Mouse (Mus musculus) thymus, adult 2 months (tissue): ENCODE results near the gene 1190007I07Rik. TPM values are rescaled to one million over a fixed set of nuclear protein-coding genes. Genes with fewer than 3 reads are reported as not detected.
A peak's percentile ranks its signal among the peaks of the same experiment; 100 is the strongest.
"Not testable (repeated sequence)": the region's sequence is repeated elsewhere in the genome, so short reads cannot be mapped to it uniquely, and the experiment has no call there.

Experiments
- DNase-seq: peaks from one replicate; pipeline ENCODE4 v3.0.0; 2021
- H3K27ac ChIP-seq: fragments of 200-500 bp; 2 replicates; pipeline ENCODE4 v1.5.1; 2012; ENCODE audit warnings: low read length, control low read depth; ENCODE audit not compliant: control insufficient read depth, insufficient read depth
- H3K27me3 ChIP-seq: fragments of 200-500 bp; 2 replicates; pipeline ENCODE4 v1.6.1; 2012; ENCODE audit warnings: mild to moderate bottlenecking, low read length, moderate library complexity, mixed read lengths; ENCODE audit not compliant: control insufficient read depth, insufficient read depth
- H3K36me3 ChIP-seq: fragments of 200-500 bp; 2 replicates; pipeline ENCODE4 v1.6.1; 2012; ENCODE audit warnings: mild to moderate bottlenecking, low read length, moderate library complexity; ENCODE audit not compliant: control insufficient read depth, insufficient read depth
- H3K4me1 ChIP-seq: fragments of 200-500 bp; replicated peaks from 2 replicates; pipeline ENCODE4 v1.6.1; 2012; ENCODE audit warnings: low read length; ENCODE audit not compliant: control insufficient read depth, insufficient read depth
- H3K4me3 ChIP-seq: fragments of 200-500 bp; 2 replicates; pipeline ENCODE4 v1.5.1; 2012; ENCODE audit warnings: mild to moderate bottlenecking, low read length, control low read depth, moderate library complexity; ENCODE audit not compliant: control insufficient read depth, insufficient read depth
- CTCF ChIP-seq: fragments of 200-500 bp; IDR thresholded peaks from 2 replicates; pipeline ENCODE4 v1.5.1; 2012; ENCODE audit warnings: mild to moderate bottlenecking, control low read depth, low read length, moderate library complexity, borderline replicate concordance; ENCODE audit not compliant: control insufficient read depth, poor library complexity, insufficient read depth; ENCODE audit errors: extremely low read depth
- POLR2A ChIP-seq: fragments of 200-500 bp; IDR thresholded peaks from 2 replicates; pipeline ENCODE4 v1.6.1; 2012; ENCODE audit warnings: mild to moderate bottlenecking, low read length, control low read depth, moderate library complexity; ENCODE audit not compliant: control insufficient read depth, poor library complexity, insufficient read depth; ENCODE audit errors: extremely low read depth
- WGBS: fragments of 180-500 bp; shearing (Covaris S2); methylation state at CpG from one replicate; pipeline ENCODE4 v1.1.7; 2018; 5-methylcytosine and 5-hydroxymethylcytosine counted together
- polyA plus RNA-seq: library from polyadenylated mRNA; depleted of rRNA; stranded (reverse); fragments of >200 nt; gene quantifications from 2 replicates; pipeline ENCODE4 v1.2.3, GENCODE M21; 2012

Gene 1190007I07Rik
- polyA plus RNA-seq, 1 experiment, result 56.9 TPM

- no peaks in the 10 kb centered on the region for H3K36me3 ChIP-seq
- peaks cover 17% of the 10 kb centered on the region for H3K4me1 ChIP-seq
- no peak overlapping the region for H3K4me3 ChIP-seq
- TF ChIP-seq CTCF (no peak), POLR2A (no peak)
- H3K27me3 ChIP-seq, result no peaks in the 10 kb centered on the region
- no peak for DNase-seq
- WGBS, result 88% methylated on average over 7 of the region's 7 CpGs
- no peak overlapping the region for H3K27ac ChIP-seq
Observed at GRCm38 (mm10) chr10:82631133-82631532, 8.1 kb upstream of the 1190007I07Rik start.

- Histone ChIP-seq H3K27ac (no peak overlapping the region), H3K36me3 (no peaks in the 10 kb centered on the region), H3K27me3 (no peaks in the 10 kb centered on the region), H3K4me1 (peaks cover 17% of the 10 kb centered on the region), H3K4me3 (peak overlapping the region; percentile 63; the same call in 1 of the 2 replicates)
- WGBS, result 33% methylated on average over 7 of the region's 7 CpGs
- DNase-seq, result no peak
- no peak for TF ChIP-seq POLR2A
- no peak for TF ChIP-seq CTCF
Observed at GRCm38 (mm10) chr10:82630497-82630896, 7.5 kb upstream of the 1190007I07Rik start.

- not testable (repeated sequence) for H3K27me3 ChIP-seq, H3K36me3 ChIP-seq
- DNase-seq, result peak; percentile 90
- under 1% methylated on average over 76 of the region's 78 CpGs for WGBS
- Histone ChIP-seq H3K4me1 (peaks cover 17% of the 10 kb centered on the region), H3K4me3 (peak within 1 kb of the TSS; percentile 63), H3K27ac (peak within 1 kb of the TSS; percentile 75)
- peak; percentile 40; the same call in 1 of the 2 replicates for TF ChIP-seq POLR2A
- TF ChIP-seq CTCF, result peak; percentile 44; the same call in 1 of the 2 replicates
Observed at GRCm38 (mm10) chr10:82629586-82630255, 6.7 kb upstream of the 1190007I07Rik start, which contains the start of gene Tdg. Gene Tdg (plus strand): TSS chr10:82629828.

- no peak for DNase-seq
- Histone ChIP-seq H3K27me3 (no peaks in the 10 kb centered on the region), H3K4me1 (peaks cover 17% of the 10 kb centered on the region), H3K4me3 (peak overlapping the region; percentile 63), H3K27ac (peak overlapping the region; percentile 75), H3K36me3 (no peaks in the 10 kb centered on the region)
- 11% methylated on average over 11 of the region's 11 CpGs for WGBS
- TF ChIP-seq POLR2A, result no peak
- TF ChIP-seq CTCF, result no peak
Observed at GRCm38 (mm10) chr10:82629111-82629585, 6.1 kb upstream of the 1190007I07Rik start.

- H3K4me3 ChIP-seq, H3K4me1 ChIP-seq, DNase-seq, H3K27ac ChIP-seq, H3K27me3 ChIP-seq, H3K36me3 ChIP-seq: not testable (repeated sequence)
- 6% methylated on average over 2 of the region's 2 CpGs for WGBS
Observed at GRCm38 (mm10) chr10:82623553-82623932, 515 bp upstream of the 1190007I07Rik start.

- WGBS, result 5% methylated on average over 9 of the region's 9 CpGs
- TF ChIP-seq CTCF (no peak), POLR2A (no peak)
- Histone ChIP-seq H3K27ac (no peak overlapping the region), H3K36me3 (no peaks in the 10 kb centered on the region), H3K27me3 (no peaks in the 10 kb centered on the region), H3K4me1 (no peaks in the 10 kb centered on the region), H3K4me3 (peak overlapping the region; percentile 58)
- DNase-seq, result no peak
Observed at GRCm38 (mm10) chr10:82622235-82622634, 793 bp downstream of the 1190007I07Rik start.

- H3K27me3 ChIP-seq, H3K36me3 ChIP-seq, H3K4me3 ChIP-seq, DNase-seq, H3K27ac ChIP-seq, H3K4me1 ChIP-seq: not testable (repeated sequence)
- 76% methylated on average over 4 of the region's 4 CpGs for WGBS
Observed at GRCm38 (mm10) chr10:82594421-82594820, 28.6 kb downstream of the 1190007I07Rik start.

GRCm38 (mm10) chr10:82589673-82590072, 33.4 kb downstream of the 1190007I07Rik start:
- not testable (repeated sequence) for H3K27ac ChIP-seq, H3K4me3 ChIP-seq, H3K27me3 ChIP-seq, H3K4me1 ChIP-seq, H3K36me3 ChIP-seq
- peak; percentile 3 for DNase-seq
- WGBS, result 82% methylated on average over 9 of the region's 9 CpGs

GRCm38 (mm10) chr10:82571091-82571490, 51.9 kb downstream of the 1190007I07Rik start:
- DNase-seq, H3K27me3 ChIP-seq, H3K4me3 ChIP-seq, H3K27ac ChIP-seq, H3K36me3 ChIP-seq, H3K4me1 ChIP-seq: not testable (repeated sequence)
- 96% methylated on average over 11 of the region's 11 CpGs for WGBS
